Mouse (Mus musculus) forebrain, postnatal 0 days (tissue): ENCODE data around the gene Cacna1g. TPM values are rescaled to one million over a fixed set of nuclear protein-coding genes. Genes with fewer than 3 reads are reported as not detected.

Experiments
- ATAC-seq: fragments of 200-750 bp; cut with Nextera tagmentation; 2 replicates; pipeline ENCODE4 v1.8.0; 2017; ENCODE audit warnings: mild to moderate bottlenecking, moderate library complexity
- DNase-seq: peaks from one replicate; pipeline ENCODE4 v3.0.0-alpha.2; 2015
- H3K27ac ChIP-seq: fragments of 300-500 bp; sonication (generic); 2 replicates; pipeline ENCODE4 v1.5.1; 2014; ENCODE audit warnings: low read depth, mild to moderate bottlenecking, antibody characterized with exemption, low read length, moderate library complexity, mixed read lengths
- H3K27me3 ChIP-seq: fragments of 300-500 bp; sonication (generic); 2 replicates; pipeline ENCODE4 v1.6.1; 2014; ENCODE audit warnings: mild to moderate bottlenecking, low read length, mixed read lengths; ENCODE audit not compliant: insufficient read depth
- H3K36me3 ChIP-seq: fragments of 300-500 bp; sonication (generic); 2 replicates; pipeline ENCODE4 v1.6.1; 2014; ENCODE audit warnings: mild to moderate bottlenecking, moderate library complexity; ENCODE audit not compliant: insufficient read depth
- H3K4me1 ChIP-seq: fragments of 300-500 bp; sonication (generic); 2 replicates; pipeline ENCODE4 v1.6.1; 2014; ENCODE audit warnings: antibody characterized with exemption; ENCODE audit not compliant: insufficient read depth
- H3K4me2 ChIP-seq: fragments of 300-500 bp; sonication (generic); 2 replicates; pipeline ENCODE4 v1.6.1; 2014; ENCODE audit warnings: low read depth, mild to moderate bottlenecking, moderate library complexity
- H3K4me3 ChIP-seq: fragments of 300-500 bp; sonication (generic); 2 replicates; pipeline ENCODE4 v1.5.1; 2014; ENCODE audit warnings: low read depth, low read length, mixed read lengths
- H3K9ac ChIP-seq: fragments of 300-500 bp; sonication (generic); 2 replicates; pipeline ENCODE4 v1.6.1; 2014; ENCODE audit warnings: mild to moderate bottlenecking
- H3K9me3 ChIP-seq: fragments of 300-500 bp; sonication (generic); 2 replicates; pipeline ENCODE4 v1.6.1; 2016; ENCODE audit warnings: low read length
- CTCF ChIP-seq: sonication (generic); IDR thresholded peaks from 2 replicates; pipeline ENCODE4 v1.5.1; 2016; ENCODE audit warnings: antibody characterized with exemption, control low read depth, low read depth
- WGBS: fragments of 180-500 bp; shearing (Covaris S2); extraction: QIAGEN DNeasy Blood & Tissue Kit; methylation state at CpG from one replicate; pipeline ENCODE4 v1.1.7; 2014; 5-methylcytosine and 5-hydroxymethylcytosine counted together
- polyA plus RNA-seq: library from polyadenylated mRNA; unstranded; fragments of >200 nt; fragmentation: Nextera tagmentation; extraction: Ambion mirVana; gene quantifications from 2 replicates; pipeline ENCODE4 v1.2.1, GENCODE M21; 2015
- total RNA-seq: library from RNA; depleted of rRNA; stranded (reverse); fragments of >200 nt; gene quantifications from 2 replicates; pipeline ENCODE4 v1.2.3, GENCODE M21; 2014

The Cacna1g gene
- total and polyA plus RNA-seq, 2 experiments from 2014 or later: 5.3 to 62.9 TPM

GRCm38 (mm10) chr11:94482738-94483137 is 8.7 kb upstream of the Cacna1g start:
- TF ChIP-seq CTCF: no peak
- H3K4me2 ChIP-seq: no peak overlapping the region
- H3K9me3 ChIP-seq: no peaks in the 10 kb centered on the region
- H3K4me3 ChIP-seq: no peak overlapping the region
- WGBS: 92% methylated on average over 11 of the region's 11 CpGs
- H3K27me3 ChIP-seq: no peaks in the 10 kb centered on the region
- H3K9ac ChIP-seq: no peak overlapping the region
- H3K4me1 ChIP-seq: no peaks in the 10 kb centered on the region
- no peak overlapping the region for H3K27ac ChIP-seq
- ATAC-seq: no peak
- H3K36me3 ChIP-seq: no peaks in the 10 kb centered on the region
- DNase-seq: no peak

- no peak for TF ChIP-seq CTCF
- Histone ChIP-seq H3K9me3 (no peaks in the 10 kb centered on the region), H3K4me2 (no peak overlapping the region), H3K36me3 (no peaks in the 10 kb centered on the region), H3K9ac (no peak overlapping the region), H3K4me1 (no peaks in the 10 kb centered on the region), H3K27ac (no peak overlapping the region), H3K27me3 (no peaks in the 10 kb centered on the region), H3K4me3 (no peak overlapping the region)
- 95% methylated on average over 7 of the region's 7 CpGs for WGBS
- DNase-seq: no peak
- no peak for ATAC-seq
Measured at GRCm38 (mm10) chr11:94481963-94482362, 8.0 kb upstream of the Cacna1g start.

GRCm38 (mm10) chr11:94480382-94480781 is 6.4 kb upstream of the Cacna1g start:
- no peak for TF ChIP-seq CTCF
- no peaks in the 10 kb centered on the region; the same call in 1 of the 2 replicates for H3K27me3 ChIP-seq
- no peak overlapping the region for H3K4me3 ChIP-seq
- WGBS: 88% methylated on average over 9 of the region's 9 CpGs
- ATAC-seq: no peak
- no peak overlapping the region for H3K4me2 ChIP-seq
- no peaks in the 10 kb centered on the region for H3K9me3 ChIP-seq
- H3K4me1 ChIP-seq: peaks cover 4% of the 10 kb centered on the region; the same call in 1 of the 2 replicates
- H3K36me3 ChIP-seq: no peaks in the 10 kb centered on the region
- H3K9ac ChIP-seq: no peak overlapping the region
- no peak overlapping the region for H3K27ac ChIP-seq
- DNase-seq: no peak

GRCm38 (mm10) chr11:94477651-94478050 is 3.7 kb upstream of the Cacna1g start:
- H3K4me2 ChIP-seq: no peak overlapping the region

GRCm38 (mm10) chr11:94475722-94476121 is 1.7 kb upstream of the Cacna1g start:
- Histone ChIP-seq H3K36me3 (no peaks in the 10 kb centered on the region), H3K4me3 (no peak overlapping the region), H3K4me1 (peaks cover 13% of the 10 kb centered on the region), H3K9ac (no peak overlapping the region), H3K27ac (no peak overlapping the region), H3K9me3 (no peaks in the 10 kb centered on the region), H3K4me2 (peak overlapping the region; percentile 30), H3K27me3 (peaks cover 6% of the 10 kb centered on the region)
- TF ChIP-seq CTCF: no peak
- no peak for ATAC-seq
- no peak for DNase-seq
- WGBS: 9% methylated on average over 11 of the region's 11 CpGs

More at GRCm38 (mm10) chr11:94477651-94478050, 3.7 kb upstream of the Cacna1g start:
- no peak overlapping the region for H3K9ac ChIP-seq
- TF ChIP-seq CTCF: no peak
- no peak for ATAC-seq
- H3K9me3 ChIP-seq: no peaks in the 10 kb centered on the region
- peaks cover 6% of the 10 kb centered on the region for H3K27me3 ChIP-seq
- H3K36me3 ChIP-seq: no peaks in the 10 kb centered on the region
- H3K27ac ChIP-seq: no peak overlapping the region
- 74% methylated on average over 6 of the region's 6 CpGs for WGBS
- peaks cover 4% of the 10 kb centered on the region; the same call in 1 of the 2 replicates for H3K4me1 ChIP-seq
- no peak overlapping the region for H3K4me3 ChIP-seq
- no peak for DNase-seq

GRCm38 (mm10) chr11:94474544-94474910 is 529 bp upstream of the Cacna1g start:
- ATAC-seq: no peak; the same call in 1 of the 2 replicates
- 2% methylated on average over 11 of the region's 11 CpGs for WGBS
- H3K9me3 ChIP-seq: no peaks in the 10 kb centered on the region
- H3K9ac ChIP-seq: peak overlapping the region; percentile 68; the same call in 1 of the 2 replicates
- peaks cover 6% of the 10 kb centered on the region for H3K27me3 ChIP-seq
- H3K4me2 ChIP-seq: peak overlapping the region; percentile 90
- no peak for DNase-seq
- H3K27ac ChIP-seq: no peak overlapping the region
- TF ChIP-seq CTCF: no peak
- no peaks in the 10 kb centered on the region for H3K36me3 ChIP-seq
- H3K4me3 ChIP-seq: peak overlapping the region; percentile 72
- H3K4me1 ChIP-seq: peaks cover 17% of the 10 kb centered on the region

GRCm38 (mm10) chr11:94472916-94473706 is 887 bp downstream of the Cacna1g start:
- H3K4me3 ChIP-seq: peak overlapping the region; percentile 72
- no peaks in the 10 kb centered on the region for H3K9me3 ChIP-seq
- ATAC-seq (no peak), DNase-seq (no peak)
- H3K27me3 ChIP-seq: peaks cover 6% of the 10 kb centered on the region
- H3K27ac ChIP-seq: peak overlapping the region; percentile 60
- peak overlapping the region; percentile 68 for H3K9ac ChIP-seq
- peaks cover 29% of the 10 kb centered on the region for H3K4me1 ChIP-seq
- no peaks in the 10 kb centered on the region for H3K36me3 ChIP-seq
- peak overlapping the region; percentile 90 for H3K4me2 ChIP-seq
- WGBS: 2% methylated on average over 49 of the region's 52 CpGs
- no peak for TF ChIP-seq CTCF
